Mouse (Mus musculus) kidney, adult 8-10 months (tissue): ENCODE results near the gene Krt34.

Source experiments
- DNase-seq, 2 experiments: peaks; one replicate each; pipeline ENCODE4 v3.0.0; 2022

Krt34 gene

DNA sequence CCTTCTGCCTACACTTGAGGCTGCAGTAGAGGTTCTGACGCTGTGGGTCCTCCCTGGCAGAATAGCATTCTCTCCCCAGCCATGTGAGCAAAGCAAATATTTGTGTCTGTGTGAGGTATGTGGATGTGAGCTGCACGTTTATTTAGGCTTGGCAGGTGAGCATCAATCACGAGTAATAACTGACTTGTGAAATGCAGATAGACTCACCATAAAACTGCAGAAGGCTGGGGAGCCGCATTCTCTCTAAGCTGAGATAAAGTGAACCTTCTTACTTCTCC, 47.0 kb downstream of the Krt34 start:
- no peak for DNase-seq

DNA sequence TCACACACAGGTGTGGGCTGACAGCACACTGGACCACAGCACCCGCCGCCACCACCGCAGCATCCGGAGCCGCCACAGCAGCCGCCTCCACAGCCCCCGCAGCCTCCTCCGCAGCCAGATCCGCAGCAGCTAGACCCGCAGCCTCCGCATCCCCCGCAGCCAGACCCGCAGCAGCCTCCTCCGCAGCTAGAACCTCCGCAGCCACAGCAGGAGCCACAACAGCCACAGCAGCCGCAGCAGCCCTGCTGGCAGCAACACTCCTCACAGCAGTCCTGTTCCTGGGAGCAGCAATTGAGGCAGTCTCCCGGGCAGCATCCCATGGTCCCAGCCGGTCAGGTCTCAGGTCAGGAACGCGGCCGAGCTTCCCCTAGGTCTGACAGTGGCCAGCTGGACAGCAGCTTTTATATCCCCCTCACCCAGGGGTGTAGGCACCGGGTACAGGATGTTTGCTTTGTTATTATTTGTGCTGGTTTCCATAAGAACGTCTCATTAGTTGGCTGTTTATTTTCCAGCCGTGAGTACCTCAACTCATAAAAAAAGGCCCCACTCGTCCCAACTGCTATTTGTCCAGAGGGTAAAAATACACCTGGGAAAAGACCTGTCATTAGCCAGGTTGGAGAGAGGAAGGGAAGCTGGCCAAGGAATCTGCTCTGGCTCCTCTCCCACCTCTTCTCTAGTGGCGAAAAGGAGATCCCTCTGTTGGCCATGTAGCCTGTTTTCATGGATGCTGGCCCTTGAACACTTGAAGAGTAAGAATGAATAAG, 47.6 kb downstream of the Krt34 start, which contains the start of gene Krtap17-1:
TSS of gene Krtap17-1 (minus strand) at position 375 of the 764 bp plus-strand sequence.
- DNase-seq, result no peak

DNA sequence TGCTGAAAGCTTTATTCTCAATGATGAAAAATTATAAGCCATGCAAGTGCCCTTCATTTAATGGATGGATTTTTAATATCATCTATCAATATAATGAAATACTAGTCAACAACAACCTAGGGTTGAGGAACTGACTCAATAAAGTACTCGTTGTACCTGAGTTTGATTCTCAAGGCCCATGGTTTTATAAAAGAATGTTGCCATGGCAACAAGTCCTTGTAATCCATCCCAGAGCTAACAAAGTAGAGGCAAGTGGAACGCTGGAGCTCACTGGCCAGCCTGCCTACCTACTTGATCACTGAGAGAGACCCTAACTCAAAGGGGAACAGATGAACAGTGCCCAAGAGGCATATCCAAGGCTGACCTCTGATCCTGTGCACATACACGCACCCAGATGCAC, 50.8 kb downstream of the Krt34 start:
- no peak for DNase-seq

DNA sequence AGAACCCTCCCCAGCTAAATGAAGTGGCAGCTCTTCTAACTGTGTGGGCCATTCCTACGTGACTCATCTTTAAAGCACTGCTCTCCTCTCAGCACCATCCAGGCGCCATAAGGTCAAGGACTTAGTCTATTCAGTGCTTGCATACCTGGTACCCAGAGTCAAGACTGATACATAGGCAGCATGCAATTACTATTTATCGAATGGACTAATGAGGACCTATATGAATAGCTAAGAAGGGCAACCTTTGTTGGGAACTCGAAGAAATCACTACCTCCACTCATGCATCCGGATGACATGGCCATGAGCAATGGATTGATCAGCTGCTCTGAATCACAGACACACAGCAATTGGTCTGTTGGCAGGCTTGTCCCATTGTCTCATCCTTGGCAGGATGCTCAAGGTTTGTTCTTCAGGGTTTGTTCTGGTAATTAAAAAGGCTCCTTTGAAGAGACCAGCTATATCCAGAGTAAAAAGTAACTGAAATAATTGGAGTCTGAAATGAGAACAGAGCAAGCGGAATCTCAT, 51.4 kb downstream of the Krt34 start:
- no peak for DNase-seq

GRCm38 (mm10) chr11:99988530-99988929, 52.8 kb downstream of the Krt34 start:
- DNase-seq, result no peak
